Mouse (Mus musculus): ENCODE measurements around the gene Flt1.

- TF ChIP-seq CTCF (IDR thresholded peaks at IDR 0.05; ENCODE audit: control insufficient read depth, insufficient read depth, insufficient read length) (no peak), FOSL1 (IDR thresholded peaks at IDR 0.05; ENCODE audit: insufficient read depth, low read length, poor library complexity, severe bottlenecking) (no peak), MYOG (IDR thresholded peaks at IDR 0.05; ENCODE audit: control insufficient read depth, extremely low read depth, insufficient read length) (no peak)
These were observed 27.1 kb upstream of the Flt1 start for GRCm38 (mm10) chr5:147752914-147753341.
